32 mouse cellular contexts compared by ENCODE assay signal in genomic region chr15:10767535-10767934, GRCm38 (mm10). TPM values are rescaled to one million over a fixed set of nuclear protein-coding genes. Genes with fewer than 3 reads are reported as not detected.
DNase-seq lines count a peak whose midpoint lies in the region; ATAC-seq lines count a peak whose summit lies in the region.
"Had no signal": no experiment of that assay in that cellular context is flagged by ENCODE, and none has a peak within 500 bp of the region (broad histone marks: within the 10 kb centered on the region; RNA-seq: fewer than 3 reads in every experiment).

No protein-coding gene starts in this region.

- H3K4me3 ChIP-seq in liver, embryonic 11.5 days (ENCODE audit: low read depth, low read length): no peak overlapping the region
- no peak overlapping the region for H3K4me3 ChIP-seq in liver, embryonic 12.5 days
- H3K4me3 ChIP-seq in megakaryocyte, embryonic 14.5 days (replicated peaks): peak overlapping the region; percentile 46
- H3K4me3 ChIP-seq in midbrain, embryonic 15.5 days: no peak overlapping the region
- H3K4me3 ChIP-seq: forebrain, embryonic 15.5 days; heart, adult 2 months; heart, embryonic 13.5 days; hindbrain, embryonic 10.5 days; kidney, embryonic 15.5 days; layer of hippocampus, adult 2 months; left cerebral cortex, adult 2 months; limb, embryonic 13.5 days; neural tube, embryonic 12.5 days had no signal

- peak; percentile 25 for DNase-seq in liver, embryonic 11.5 days (ENCODE audit: low spot score)
- no peak for DNase-seq in adrenal gland, postnatal 4 days (ENCODE audit: low spot score in 2 of 2)
- DNase-seq: adrenal gland, adult 2 months; cerebellum, adult 11 months; cerebellum, postnatal 14 days; gastrocnemius, postnatal 25 days; heart, adult 2 months; heart, postnatal 10 days; kidney, adult 18-20 months; kidney, postnatal 36 days; lung, embryonic 14.5 days; lung, postnatal 14 days; midbrain, embryonic 14.5 days; right cerebral cortex, adult 18-20 months; spleen, adult 18-20 months; thymus, postnatal 14 days had no signal

- no peaks in the 10 kb centered on the region for H3K36me3 ChIP-seq in liver, embryonic 11.5 days (ENCODE audit: control insufficient read depth, insufficient read depth, low read length)
- H3K36me3 ChIP-seq in liver, embryonic 12.5 days: no peaks in the 10 kb centered on the region
- H3K36me3 ChIP-seq in megakaryocyte, embryonic 14.5 days (replicated peaks; ENCODE audit: low read length): no peaks in the 10 kb centered on the region
- no peaks in the 10 kb centered on the region for H3K36me3 ChIP-seq in midbrain, embryonic 15.5 days (replicated peaks)
- H3K36me3 ChIP-seq: forebrain, embryonic 15.5 days; heart, embryonic 13.5 days; hindbrain, embryonic 10.5 days; kidney, embryonic 15.5 days; limb, embryonic 13.5 days; neural tube, embryonic 12.5 days had no signal

- H3K27me3 ChIP-seq in liver, embryonic 11.5 days (replicated peaks; ENCODE audit: control insufficient read depth, insufficient read depth, low read length): no peaks in the 10 kb centered on the region
- H3K27me3 ChIP-seq in liver, embryonic 12.5 days (replicated peaks): no peaks in the 10 kb centered on the region
- no peaks in the 10 kb centered on the region for H3K27me3 ChIP-seq in megakaryocyte, embryonic 14.5 days (replicated peaks)
- H3K27me3 ChIP-seq in midbrain, embryonic 15.5 days (replicated peaks): no peaks in the 10 kb centered on the region
- H3K27me3 ChIP-seq: forebrain, embryonic 15.5 days; kidney, embryonic 15.5 days; limb, embryonic 13.5 days; neural tube, embryonic 12.5 days had no signal

- H3K9me3 ChIP-seq in liver, embryonic 11.5 days (ENCODE audit: control insufficient read depth, low read length): no peaks in the 10 kb centered on the region
- H3K9me3 ChIP-seq in liver, embryonic 12.5 days (replicated peaks): no peaks in the 10 kb centered on the region
- H3K9me3 ChIP-seq in megakaryocyte, embryonic 14.5 days: no peaks in the 10 kb centered on the region
- H3K9me3 ChIP-seq in midbrain, embryonic 15.5 days: no peaks in the 10 kb centered on the region
- H3K9me3 ChIP-seq: forebrain, embryonic 15.5 days; heart, embryonic 13.5 days; hindbrain, embryonic 10.5 days; kidney, embryonic 15.5 days; limb, embryonic 13.5 days; neural tube, embryonic 12.5 days had no signal

- H3K4me2 ChIP-seq in liver, embryonic 11.5 days: no peak overlapping the region
- H3K4me2 ChIP-seq in liver, embryonic 12.5 days: no peak overlapping the region
- H3K4me2 ChIP-seq in midbrain, embryonic 15.5 days: no peak overlapping the region
- H3K4me2 ChIP-seq: forebrain, embryonic 15.5 days; heart, embryonic 13.5 days; kidney, embryonic 15.5 days; limb, embryonic 13.5 days; lung, embryonic 14.5 days; neural tube, embryonic 12.5 days had no signal

- ATAC-seq in liver, embryonic 11.5 days (replicated peaks; ENCODE audit: low FRiP score): no peak
- no peak for ATAC-seq in liver, embryonic 12.5 days
- ATAC-seq in common myeloid progenitor, adult 5-6 weeks (replicated peaks; ENCODE audit: low read depth, poor library complexity, severe bottlenecking): peak; percentile 90
- ATAC-seq in erythroid progenitor cell, adult 5-6 weeks (replicated peaks; ENCODE audit: low FRiP score, poor library complexity, severe bottlenecking): no peak
- no peak for ATAC-seq in midbrain, embryonic 15.5 days (replicated peaks)
- ATAC-seq: activated CD4-positive, CD25-positive, alpha-beta regulatory T cell, adult 4 months; forebrain, embryonic 15.5 days; hindbrain, embryonic 16.5 days had no signal

- H3K9ac ChIP-seq in liver, embryonic 11.5 days (ENCODE audit: low read depth, low read length): no peak overlapping the region
- no peak overlapping the region for H3K9ac ChIP-seq in liver, embryonic 12.5 days
- no peak overlapping the region for H3K9ac ChIP-seq in midbrain, embryonic 15.5 days
- H3K9ac ChIP-seq: forebrain, embryonic 15.5 days; heart, embryonic 13.5 days; kidney, embryonic 15.5 days; limb, embryonic 13.5 days; liver, embryonic 14.5 days; lung, embryonic 14.5 days; neural tube, embryonic 12.5 days had no signal

- H3K27ac ChIP-seq in liver, embryonic 11.5 days (ENCODE audit: low read depth, low read length): no peak overlapping the region
- no peak overlapping the region for H3K27ac ChIP-seq in liver, embryonic 12.5 days
- no peak overlapping the region for H3K27ac ChIP-seq in midbrain, embryonic 15.5 days
- H3K27ac ChIP-seq: forebrain, embryonic 15.5 days; heart, adult 2 months; heart, embryonic 13.5 days; hindbrain, embryonic 10.5 days; kidney, embryonic 15.5 days; layer of hippocampus, adult 2 months; left cerebral cortex, adult 2 months; limb, embryonic 13.5 days; liver, embryonic 14.5 days; neural tube, embryonic 12.5 days had no signal

- 51% methylated on average over 6 of the region's 6 CpGs for WGBS in liver, embryonic 11.5 days
- 20% methylated on average over 6 of the region's 6 CpGs for WGBS in liver, embryonic 12.5 days (ENCODE audit: insufficient replicate concordance)
- WGBS in midbrain, embryonic 15.5 days: 89% methylated on average over 6 of the region's 6 CpGs

- H3K4me1 ChIP-seq in liver, embryonic 11.5 days (replicated peaks; ENCODE audit: control insufficient read depth, insufficient read depth, low read length): no peaks in the 10 kb centered on the region
- peaks cover 4% of the 10 kb centered on the region; the same call in 1 of the 2 replicates for H3K4me1 ChIP-seq in liver, embryonic 12.5 days
- peaks cover 77% of the 10 kb centered on the region for H3K4me1 ChIP-seq in megakaryocyte, embryonic 14.5 days
- H3K4me1 ChIP-seq in midbrain, embryonic 15.5 days: no peaks in the 10 kb centered on the region
- H3K4me1 ChIP-seq: forebrain, embryonic 15.5 days; heart, embryonic 13.5 days; hindbrain, embryonic 10.5 days; neural tube, embryonic 12.5 days had no signal

RNA-seq across cellular contexts. Expression of gene Rai14, which starts 53.1 kb away (rescaled TPM):
- polyA plus RNA-seq in liver, embryonic 11.5 days (2014; fragmentation: Nextera tagmentation; extraction: Ambion mirVana): 19.6 and 20.2 TPM in 2 replicates
- polyA plus RNA-seq in liver, embryonic 12.5 days (2016; fragmentation: Nextera tagmentation; extraction: Ambion mirVana): 9.2 and 9.7 TPM in 2 replicates
- total RNA-seq in common myeloid progenitor, adult 5-6 weeks (2017): 9.6 and 11.1 TPM in 2 replicates
- 2.1 TPM in 1 of 2 replicates, not detected in the other for polyA plus RNA-seq in megakaryocyte, embryonic 14.5 days (2012; ENCODE audit: insufficient read depth, low replicate concordance)
- total RNA-seq in adrenal gland, postnatal 4 days (2021): 10 to 100 TPM; 35.1 to 40.6 TPM
- total RNA-seq in erythroid progenitor cell, adult 5-6 weeks (2015; ENCODE audit: low replicate concordance): 0.84 and 1.4 TPM in 2 replicates
- 1.3 and 2.5 TPM in 2 replicates for total RNA-seq in erythroid progenitor cell, adult 5-6 weeks (2017; ENCODE audit: low replicate concordance)
- polyA plus RNA-seq in midbrain, embryonic 15.5 days (2015; fragmentation: Nextera tagmentation; extraction: Ambion mirVana): 14.0 and 14.5 TPM in 2 replicates
